Mouse (Mus musculus) hindbrain, embryonic 13.5 days (tissue): ENCODE measurements around the gene Cops8. TPM values are rescaled to one million over a fixed set of nuclear protein-coding genes. Genes with fewer than 3 reads are reported as not detected.

Source experiments
- ATAC-seq: fragments of 200-750 bp; cut with Nextera tagmentation; 2 replicates; pipeline ENCODE4 v1.8.0; 2017; ENCODE audit warnings: moderate TSS enrichment; ENCODE audit not compliant: low FRiP score
- H3K27ac ChIP-seq: fragments of 300-500 bp; sonication (generic); 2 replicates; pipeline ENCODE4 v1.5.1; 2015; ENCODE audit warnings: inconsistent platforms, mild to moderate bottlenecking, moderate library complexity
- H3K27me3 ChIP-seq: fragments of 300-500 bp; sonication (generic); 2 replicates; pipeline ENCODE4 v1.6.1; 2015; ENCODE audit warnings: mild to moderate bottlenecking, inconsistent platforms
- H3K36me3 ChIP-seq: fragments of 300-500 bp; sonication (generic); 2 replicates; pipeline ENCODE4 v1.6.1; 2015; ENCODE audit warnings: mild to moderate bottlenecking, inconsistent platforms
- H3K4me1 ChIP-seq: fragments of 300-500 bp; sonication (generic); replicated peaks from 2 replicates; pipeline ENCODE4 v1.6.1; 2015; ENCODE audit warnings: inconsistent platforms
- H3K4me2 ChIP-seq: fragments of 300-500 bp; sonication (generic); 2 replicates; pipeline ENCODE4 v1.6.1; 2015; ENCODE audit warnings: inconsistent platforms, mild to moderate bottlenecking, moderate library complexity
- H3K4me3 ChIP-seq: fragments of 300-500 bp; sonication (generic); 2 replicates; pipeline ENCODE4 v1.5.1; 2015; ENCODE audit warnings: mild to moderate bottlenecking, inconsistent platforms
- H3K9ac ChIP-seq: fragments of 300-500 bp; sonication (generic); 2 replicates; pipeline ENCODE4 v1.6.1; 2015; ENCODE audit warnings: mild to moderate bottlenecking, inconsistent platforms
- H3K9me3 ChIP-seq: fragments of 300-500 bp; sonication (generic); 2 replicates; pipeline ENCODE4 v1.6.1; 2016; ENCODE audit warnings: inconsistent platforms
- WGBS: fragments of 180-500 bp; shearing (Covaris S2); methylation state at CpG from one replicate; pipeline ENCODE4 v1.1.7; 2015; 5-methylcytosine and 5-hydroxymethylcytosine counted together
- polyA plus RNA-seq: library from polyadenylated mRNA; unstranded; fragments of >200 nt; fragmentation: Nextera tagmentation; extraction: Ambion mirVana; gene quantifications from 2 replicates; pipeline ENCODE4 v1.2.1, GENCODE M21; 2015

Gene Cops8
- 164 and 178 TPM in 2 replicates for polyA plus RNA-seq

DNA sequence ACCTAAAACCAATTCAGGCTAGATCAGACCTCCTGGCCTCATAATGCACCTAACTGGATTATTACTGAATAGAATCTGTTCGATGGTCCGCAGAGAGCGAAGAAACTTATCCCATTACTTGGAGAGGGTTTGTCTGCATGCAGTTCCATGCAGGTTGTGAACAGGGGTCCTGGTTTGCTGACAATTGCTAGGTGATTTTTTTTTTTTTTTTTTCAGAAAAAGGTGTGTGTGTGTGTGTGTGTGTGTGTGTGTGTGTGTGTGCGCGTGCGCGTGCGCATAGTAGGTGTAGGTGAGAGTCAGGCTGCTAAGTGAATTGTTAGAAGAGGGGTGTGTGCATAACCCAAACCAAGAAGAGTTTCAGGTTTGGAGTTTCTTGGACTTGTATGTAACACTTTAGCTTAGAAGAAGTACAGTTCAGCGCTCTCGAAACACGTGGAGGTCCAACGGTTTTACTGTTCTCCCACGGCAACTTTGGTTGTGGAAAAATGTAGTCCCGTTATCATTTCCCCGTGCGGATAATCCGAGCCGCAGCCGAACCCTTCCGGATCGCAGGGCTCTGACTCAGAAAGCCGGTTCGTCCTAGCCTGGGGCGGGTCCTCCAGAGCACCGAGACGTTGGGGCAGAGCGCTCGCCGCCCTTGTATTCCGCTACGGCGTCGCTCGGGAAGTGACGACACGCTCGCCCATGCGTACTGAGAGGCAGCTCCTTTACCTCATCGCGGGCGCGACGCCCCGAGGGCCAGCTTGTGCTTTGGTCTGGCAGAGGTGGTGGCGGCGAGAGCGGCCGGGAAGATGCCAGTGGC lies at the start of gene Cops8:
Cops8 (plus strand) TSS at position 223 of the 802 bp plus-strand sequence.
- Histone ChIP-seq H3K4me2 (peak within 1 kb of the TSS; percentile 82), H3K4me1 (peaks cover 16% of the 10 kb centered on the region), H3K4me3 (peak within 1 kb of the TSS; percentile 75), H3K9ac (peak within 1 kb of the TSS; percentile 88), H3K27ac (peak within 1 kb of the TSS; percentile 84), H3K9me3 (no peaks in the 10 kb centered on the region), H3K36me3 (peaks cover 27% of the 10 kb centered on the region), H3K27me3 (peaks cover 14% of the 10 kb centered on the region)
- 5% methylated on average over 48 of the region's 48 CpGs for WGBS
- ATAC-seq = peak; percentile 99

DNA sequence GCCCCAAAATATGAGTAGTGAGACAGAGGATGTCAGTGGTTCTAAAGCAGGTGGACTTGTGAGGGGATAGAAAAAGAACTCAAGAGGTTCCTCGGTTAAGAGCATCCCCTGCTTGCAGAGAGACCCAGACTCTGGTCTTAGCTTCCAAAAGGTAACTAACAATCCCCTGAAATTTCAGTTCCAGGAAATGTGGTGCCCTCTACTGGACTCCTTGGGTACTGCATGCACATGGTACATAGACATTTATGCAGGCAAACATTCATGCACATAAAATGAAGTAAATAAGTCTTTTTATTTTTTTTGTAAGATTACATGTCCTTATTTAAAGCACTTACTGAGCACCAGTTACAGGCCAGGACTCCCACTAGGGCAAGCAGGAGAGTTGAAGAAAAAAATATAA lies 45.6 kb upstream of the Cops8 start:
- no peak overlapping the region for H3K27ac ChIP-seq
- WGBS = 86% methylated on average over 1 of the region's 1 CpGs
- H3K4me2 ChIP-seq = no peak overlapping the region
- H3K9me3 ChIP-seq = no peaks in the 10 kb centered on the region
- H3K4me1 ChIP-seq = peaks cover 7% of the 10 kb centered on the region; the same call in 1 of the 2 replicates
- ATAC-seq = no peak
- no peak overlapping the region for H3K4me3 ChIP-seq
- H3K9ac ChIP-seq = no peak overlapping the region
- H3K36me3 ChIP-seq = no peaks in the 10 kb centered on the region
- H3K27me3 ChIP-seq = 0 out of 2 replicates have a peak, but pooled peaks cover 3% of the 10 kb centered on the region

DNA sequence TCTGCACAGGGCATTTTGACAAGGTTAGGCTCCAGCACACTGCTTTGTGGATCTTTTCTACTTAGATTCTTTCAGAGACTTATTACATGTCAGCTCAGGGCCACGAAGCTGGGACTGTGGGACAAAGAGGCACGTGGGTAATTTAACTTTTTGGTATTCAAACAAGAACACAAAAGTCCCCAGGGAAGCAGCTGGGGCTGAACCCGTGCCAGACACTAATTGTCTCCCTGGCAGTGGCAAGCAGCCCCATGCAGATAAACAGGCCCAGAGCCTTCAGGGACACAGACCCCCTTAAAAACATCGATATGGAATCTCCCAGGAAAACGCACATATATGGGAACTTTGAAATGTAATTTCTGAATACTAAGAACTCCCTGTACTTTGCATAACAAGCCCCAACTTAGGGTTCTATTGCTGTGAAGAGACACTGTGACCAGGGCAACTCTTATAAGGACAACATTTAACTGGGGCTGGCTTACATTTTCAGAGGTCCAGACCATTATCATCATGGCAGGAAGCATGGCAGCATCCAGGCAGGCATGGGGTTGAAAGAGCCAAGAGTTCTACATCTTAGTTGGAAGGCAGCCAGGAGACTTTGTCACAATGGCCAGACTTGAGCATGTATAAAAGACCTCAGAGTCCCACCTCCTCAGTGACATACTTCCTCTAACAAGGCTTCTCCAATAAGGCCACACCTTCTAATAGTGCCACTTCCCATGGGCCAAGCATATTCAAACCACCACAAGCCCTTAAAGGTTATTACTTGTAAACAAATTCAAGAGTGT lies 41.6 kb upstream of the Cops8 start:
- Histone ChIP-seq H3K4me3 (no peak overlapping the region), H3K4me2 (no peak overlapping the region), H3K9me3 (no peaks in the 10 kb centered on the region), H3K9ac (no peak overlapping the region), H3K4me1 (peaks cover 7% of the 10 kb centered on the region; the same call in 1 of the 2 replicates), H3K27me3 (peaks cover 13% of the 10 kb centered on the region; the same call in 1 of the 2 replicates), H3K36me3 (no peaks in the 10 kb centered on the region), H3K27ac (no peak overlapping the region)
- no peak for ATAC-seq
- 14% methylated on average over 5 of the region's 5 CpGs for WGBS

DNA sequence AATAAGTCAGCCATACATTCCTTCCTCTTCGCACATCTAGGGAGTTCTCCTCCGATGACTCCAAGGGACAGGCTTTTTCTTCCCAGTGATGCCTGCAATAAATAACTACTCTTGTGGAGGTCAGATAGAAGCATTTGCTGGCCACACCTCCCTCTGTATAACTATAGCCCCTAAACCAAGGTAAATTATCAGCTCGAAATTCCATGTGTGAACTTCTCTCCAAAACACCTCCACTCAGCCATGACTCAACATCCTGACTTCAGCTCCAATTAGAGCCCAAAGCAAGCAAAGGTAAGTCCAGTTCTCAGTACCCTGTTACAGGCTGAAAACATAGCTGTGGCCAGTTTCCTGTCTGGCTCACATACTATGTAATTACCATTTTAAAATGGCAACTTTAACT lies 38.8 kb upstream of the Cops8 start:
- Histone ChIP-seq H3K9ac (no peak overlapping the region), H3K9me3 (no peaks in the 10 kb centered on the region), H3K27ac (no peak overlapping the region), H3K4me1 (peaks cover 18% of the 10 kb centered on the region), H3K27me3 (peaks cover 13% of the 10 kb centered on the region; the same call in 1 of the 2 replicates), H3K4me2 (no peak overlapping the region), H3K4me3 (no peak overlapping the region), H3K36me3 (no peaks in the 10 kb centered on the region)
- 89% methylated on average over 3 of the region's 3 CpGs for WGBS
- no peak for ATAC-seq

DNA sequence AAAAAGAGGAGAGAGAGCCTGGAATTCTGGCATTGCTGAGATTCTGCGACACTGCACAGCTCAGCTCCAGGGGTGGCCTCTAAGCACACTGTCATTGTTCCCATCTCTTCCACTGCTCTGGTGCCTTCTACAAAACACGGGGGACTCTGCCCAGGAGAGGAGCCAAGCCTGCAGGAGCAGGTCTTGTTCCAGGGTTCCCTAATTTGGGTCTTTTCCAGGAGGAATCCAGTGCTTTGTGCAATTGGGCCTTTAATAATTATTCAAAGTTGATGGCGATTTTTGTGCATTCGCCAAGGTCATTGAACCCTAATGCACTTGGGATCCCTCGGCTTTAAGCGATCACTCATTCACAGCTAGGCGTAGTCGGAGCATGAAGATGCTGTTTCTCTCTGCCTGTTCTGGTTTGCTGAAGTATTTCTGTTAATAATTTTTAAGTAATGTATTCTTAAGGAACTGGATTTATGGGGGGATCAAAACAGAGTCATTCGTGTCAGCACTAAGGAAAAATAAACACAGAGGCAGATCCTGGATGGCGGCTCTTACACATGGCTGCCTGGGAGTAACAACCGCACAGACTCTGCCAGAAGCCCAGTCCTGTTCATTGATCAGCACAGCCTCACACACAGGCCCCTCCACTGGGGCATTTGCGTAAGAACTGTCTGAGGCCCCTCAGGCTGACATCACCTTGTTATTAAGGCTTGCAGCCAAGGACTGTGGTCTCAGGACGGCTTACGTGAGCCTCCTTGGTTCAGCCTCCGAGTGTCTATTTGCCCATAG lies 35.9 kb upstream of the Cops8 start:
- Histone ChIP-seq H3K36me3 (no peaks in the 10 kb centered on the region), H3K27me3 (peaks cover 9% of the 10 kb centered on the region; the same call in 1 of the 2 replicates), H3K9me3 (peaks cover 3% of the 10 kb centered on the region; the same call in 1 of the 2 replicates), H3K4me1 (peaks cover 11% of the 10 kb centered on the region), H3K9ac (0 out of 2 replicates have a peak overlapping the region, but pooled peaks have one; percentile 26), H3K4me3 (no peak overlapping the region), H3K4me2 (no peak overlapping the region), H3K27ac (no peak overlapping the region)
- 40% methylated on average over 15 of the region's 15 CpGs for WGBS
- no peak for ATAC-seq

DNA sequence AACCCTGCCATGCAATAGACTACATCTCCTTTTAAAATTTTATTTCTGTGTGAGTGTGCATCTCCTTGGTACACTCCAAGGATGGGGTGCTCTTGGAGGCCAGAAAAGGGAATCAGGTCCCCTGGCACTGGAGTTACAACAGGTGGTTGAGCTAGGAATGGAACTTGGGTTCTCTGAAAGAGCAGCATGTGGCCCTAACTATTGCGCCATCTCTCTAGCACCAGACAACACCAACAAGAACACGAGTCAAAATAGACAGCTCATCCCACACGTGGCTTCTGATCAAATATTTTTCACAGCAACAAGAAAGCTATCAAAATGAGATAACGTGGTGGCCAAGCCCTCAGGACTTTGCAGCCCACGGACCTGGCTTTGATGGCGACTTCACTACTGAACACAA lies 28.9 kb upstream of the Cops8 start:
- no peak overlapping the region for H3K4me2 ChIP-seq
- 91% methylated on average over 6 of the region's 6 CpGs for WGBS
- 0 out of 2 replicates have a peak, but pooled peaks cover 4% of the 10 kb centered on the region for H3K27me3 ChIP-seq
- H3K9me3 ChIP-seq = peaks cover 3% of the 10 kb centered on the region; the same call in 1 of the 2 replicates
- H3K36me3 ChIP-seq = no peaks in the 10 kb centered on the region
- no peak overlapping the region for H3K27ac ChIP-seq
- no peak overlapping the region for H3K9ac ChIP-seq
- ATAC-seq = no peak
- peaks cover 14% of the 10 kb centered on the region for H3K4me1 ChIP-seq
- no peak overlapping the region for H3K4me3 ChIP-seq

DNA sequence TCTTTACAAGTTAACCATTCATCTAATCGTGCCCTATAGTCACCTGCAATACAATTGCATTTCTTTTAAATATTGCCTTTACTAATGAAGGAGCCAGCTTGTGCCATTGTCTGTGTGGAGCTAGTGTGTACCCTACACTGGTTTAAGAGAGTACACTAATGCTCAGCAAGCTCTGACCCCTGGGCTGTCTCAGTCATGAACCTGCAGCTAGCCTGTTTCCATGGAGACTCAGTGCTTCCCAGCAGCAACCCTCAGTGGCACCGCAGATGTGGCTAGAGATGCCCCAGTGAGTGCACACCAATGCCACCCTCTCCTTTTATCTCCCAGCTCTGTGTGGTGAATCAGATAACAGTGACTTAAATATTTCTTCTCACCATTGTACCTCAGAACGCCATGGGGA lies 27.9 kb upstream of the Cops8 start:
- no peak for ATAC-seq
- 0 out of 2 replicates have a peak, but pooled peaks cover 4% of the 10 kb centered on the region for H3K27me3 ChIP-seq
- 26% methylated on average over 3 of the region's 3 CpGs for WGBS
- H3K9me3 ChIP-seq = no peaks in the 10 kb centered on the region
- no peak overlapping the region for H3K4me3 ChIP-seq
- no peak overlapping the region for H3K4me2 ChIP-seq
- H3K27ac ChIP-seq = no peak overlapping the region
- peaks cover 14% of the 10 kb centered on the region for H3K4me1 ChIP-seq
- H3K9ac ChIP-seq = no peak overlapping the region
- no peaks in the 10 kb centered on the region for H3K36me3 ChIP-seq

DNA sequence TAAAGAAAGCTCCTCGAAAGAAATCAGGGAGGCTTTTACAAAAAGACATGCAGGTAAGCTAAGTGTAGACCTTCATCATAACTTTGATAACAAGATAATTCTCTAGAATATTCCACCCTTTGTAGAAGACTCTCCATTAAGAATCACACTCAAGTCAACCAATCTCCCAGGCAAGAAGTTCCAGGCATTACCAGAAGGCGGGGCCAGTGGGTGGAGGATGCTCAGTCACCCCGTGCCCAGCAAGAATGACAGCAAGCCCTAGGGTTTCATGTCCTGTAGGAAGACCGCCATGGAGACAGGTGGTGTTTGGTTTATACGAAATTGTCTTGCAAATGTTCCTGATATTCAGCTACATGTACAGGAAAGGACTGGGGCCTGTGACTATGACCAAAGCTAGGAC lies 25.4 kb upstream of the Cops8 start:
- 74% methylated on average over 5 of the region's 5 CpGs for WGBS
- peaks cover 14% of the 10 kb centered on the region for H3K4me1 ChIP-seq
- no peaks in the 10 kb centered on the region for H3K36me3 ChIP-seq
- 0 out of 2 replicates have a peak, but pooled peaks cover 4% of the 10 kb centered on the region for H3K27me3 ChIP-seq
- ATAC-seq = no peak
- no peak overlapping the region for H3K9ac ChIP-seq
- H3K4me2 ChIP-seq = no peak overlapping the region
- no peak overlapping the region for H3K27ac ChIP-seq
- H3K9me3 ChIP-seq = no peaks in the 10 kb centered on the region
- no peak overlapping the region for H3K4me3 ChIP-seq

DNA sequence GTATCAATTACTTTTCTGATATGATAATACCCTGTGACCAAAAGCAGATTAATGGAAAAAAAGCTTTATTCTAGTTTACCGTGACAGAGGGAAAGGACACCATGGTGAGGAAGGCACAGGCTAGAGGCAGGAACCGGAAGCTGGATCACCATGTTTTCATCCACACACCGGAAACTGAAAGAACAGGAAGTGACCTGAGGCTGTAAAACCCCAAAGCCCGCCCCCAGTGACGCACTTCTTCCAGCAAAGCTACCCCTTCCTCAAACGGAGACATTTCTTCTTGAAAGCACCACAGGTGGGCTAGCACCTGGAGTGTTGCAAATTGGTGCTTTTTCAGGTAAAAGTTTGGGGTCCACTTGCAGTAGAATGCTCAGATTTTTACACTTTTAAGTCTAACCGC lies 20.1 kb upstream of the Cops8 start:
- Histone ChIP-seq H3K4me1 (no peaks in the 10 kb centered on the region), H3K4me2 (no peak overlapping the region), H3K27ac (no peak overlapping the region), H3K9ac (no peak overlapping the region), H3K36me3 (no peaks in the 10 kb centered on the region), H3K9me3 (no peaks in the 10 kb centered on the region), H3K4me3 (no peak overlapping the region), H3K27me3 (no peaks in the 10 kb centered on the region)
- ATAC-seq = no peak
- 76% methylated on average over 7 of the region's 7 CpGs for WGBS

DNA sequence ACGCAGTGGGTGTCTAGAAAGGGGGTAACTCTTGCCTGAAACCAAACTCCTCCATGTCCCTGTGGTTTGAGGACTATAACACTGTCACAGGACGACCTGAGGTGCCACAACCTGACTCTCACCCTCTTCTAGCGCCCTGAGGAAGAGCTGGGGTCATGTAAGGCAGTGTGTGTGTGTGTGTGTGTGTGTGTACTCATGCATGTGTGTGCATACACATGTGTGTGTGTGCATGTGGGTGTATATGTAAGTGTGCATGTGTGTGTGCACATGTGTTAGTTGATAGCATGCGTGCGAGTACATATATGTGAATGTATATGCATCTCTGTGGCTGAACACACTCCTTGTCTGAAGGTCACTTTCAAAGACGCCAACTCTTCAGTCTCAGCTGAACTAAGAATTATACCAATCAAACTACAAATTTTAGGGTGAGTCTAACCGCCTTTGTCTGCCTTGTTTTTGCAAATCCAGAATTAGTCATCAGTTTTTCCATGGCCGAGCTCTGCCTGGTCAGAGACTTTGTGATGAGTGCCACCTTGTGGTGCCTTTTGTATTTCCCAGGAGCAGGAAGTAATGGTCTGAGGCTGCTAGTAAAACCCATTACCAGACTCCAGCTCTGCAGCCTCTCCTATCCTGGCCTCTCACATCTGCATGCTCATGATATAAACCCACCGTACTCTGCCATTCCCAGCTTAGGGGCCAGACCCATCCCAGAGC lies 14.6 kb upstream of the Cops8 start:
- no peak overlapping the region for H3K9ac ChIP-seq
- no peaks in the 10 kb centered on the region for H3K9me3 ChIP-seq
- 62% methylated on average over 9 of the region's 9 CpGs for WGBS
- ATAC-seq = peak; percentile 55; the same call in 1 of the 2 replicates
- no peaks in the 10 kb centered on the region; the same call in 1 of the 2 replicates for H3K4me1 ChIP-seq
- no peak overlapping the region for H3K4me2 ChIP-seq
- H3K4me3 ChIP-seq = no peak overlapping the region
- H3K27me3 ChIP-seq = peaks cover 3% of the 10 kb centered on the region
- no peaks in the 10 kb centered on the region for H3K36me3 ChIP-seq
- H3K27ac ChIP-seq = no peak overlapping the region

DNA sequence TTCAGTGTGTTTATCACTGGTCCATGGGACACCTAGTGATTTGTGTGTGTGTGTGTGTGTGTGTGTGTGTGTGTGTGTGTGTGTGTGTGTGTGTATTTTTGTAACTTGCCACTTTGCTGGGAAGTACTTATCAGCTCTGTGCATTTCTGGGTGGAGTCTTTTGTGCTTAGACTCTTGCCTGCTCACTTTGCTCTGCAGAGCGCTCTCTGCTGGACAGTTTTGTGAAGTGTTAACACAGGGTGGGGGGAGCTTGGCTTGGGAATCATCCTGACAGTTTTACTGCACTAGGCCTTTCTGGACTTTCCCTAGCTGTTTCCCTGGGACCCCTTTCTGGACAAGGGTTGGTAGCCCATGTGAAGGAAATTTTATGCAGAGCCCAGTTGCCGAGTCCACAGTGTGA lies 12.0 kb upstream of the Cops8 start:
- Histone ChIP-seq H3K4me3 (no peak overlapping the region), H3K27ac (no peak overlapping the region), H3K4me2 (no peak overlapping the region), H3K4me1 (no peaks in the 10 kb centered on the region; the same call in 1 of the 2 replicates), H3K9me3 (no peaks in the 10 kb centered on the region), H3K27me3 (peaks cover 13% of the 10 kb centered on the region), H3K36me3 (no peaks in the 10 kb centered on the region), H3K9ac (no peak overlapping the region)
- WGBS = 36% methylated on average over 2 of the region's 2 CpGs
- ATAC-seq = no peak
